Mouse (Mus musculus) cerebellum, adult 2 months (tissue): ENCODE measurements at regions not wholly inside any gene's neighbourhood (a gene's known extent, or its start where the extent isn't known, plus 50 kb on each side); places are given as distances from the start of the nearest gene placed in this dataset.

Experiments used
- CTCF ChIP-seq: fragments of 200-500 bp; IDR thresholded peaks from 2 replicates; pipeline ENCODE4 v1.5.1; 2011; ENCODE audit warnings: low read depth, mild to moderate bottlenecking, control low read depth, low read length, moderate library complexity, borderline replicate concordance; ENCODE audit not compliant: insufficient read depth
- POLR2A ChIP-seq: fragments of 200-500 bp; IDR thresholded peaks from 2 replicates; pipeline ENCODE4 v1.6.1; 2011; ENCODE audit warnings: low read length, control low read depth, borderline replicate concordance; ENCODE audit not compliant: insufficient read depth

- TF ChIP-seq CTCF (no peak), POLR2A (no peak)
Observed at GRCm38 (mm10) chr10:51816626-51817025, 139.1 kb downstream of the Rfx6 start.
